Mouse (Mus musculus): Measurements from ENCODE around the gene Gbf1. TPM values are rescaled to one million over a fixed set of nuclear protein-coding genes. Genes with fewer than 3 reads are reported as not detected.

Gene Gbf1
- total and polyA plus RNA-seq, 3 experiments, result 8.6 to 26.1 (median 18.7) TPM

- Histone ChIP-seq H3K27ac (ENCODE audit: insufficient read depth, low read depth) (no peak overlapping the region), H3K79me2 (replicated peaks; ENCODE audit: control insufficient read depth, extremely low read depth, insufficient read depth, poor library complexity, severe bottlenecking) (0 out of 2 replicates have a peak, but pooled peaks cover 3% of the 10 kb centered on the region), H3K27me3 (replicated peaks) (no peaks in the 10 kb centered on the region), H3K4me2 (ENCODE audit: insufficient read depth, low read depth, poor library complexity, severe bottlenecking) (no peak overlapping the region), H3K36me3 (replicated peaks in 1 of 2; ENCODE audit: control insufficient read depth in 1 of 2, insufficient read depth in 1 of 2, low read length in 1 of 2) (peaks cover 2 to 18% of the 10 kb centered on the region in 2 experiments), H3K9me3 (replicated peaks; ENCODE audit: low read length) (no peaks in the 10 kb centered on the region), H3K4me1 (ENCODE audit: control insufficient read depth in 1 of 2, insufficient read depth in 2 of 2) (peaks cover 4 to 20% of the 10 kb centered on the region in 2 experiments; a peak in 2 of 4 replicates), H3K4me3 (replicated peaks in 1 of 3; ENCODE audit: low read depth in 2 of 3, low read length in 2 of 3, poor library complexity in 1 of 3) (no peak overlapping the region), H3K9ac (ENCODE audit: insufficient read depth, low read depth) (no peak overlapping the region)
- dilution Hi-C loops (cut with MboI; ENCODE audit: extremely low pct_ligation_motif_present, extremely low pct_unique_long_range_greater_than_20kb, low sequenced_read_pairs), result no loop called here
- DNase-seq (ENCODE audit: extremely low read depth), result no peak
- in situ Hi-C loops (cut with MboI; ENCODE audit: low pct_ligation_motif_present, low pct_unique_long_range_greater_than_20kb, low sequenced_read_pairs), result no loop called here
- no peak for TF ChIP-seq TBP (conservative IDR thresholded peaks at IDR 0.05; ENCODE audit: low read depth, low read length)
- TF ChIP-seq MEF2A (IDR thresholded peaks at IDR 0.05; ENCODE audit: borderline replicate concordance, low read depth, low read length), result no peak
- no peak for TF ChIP-seq ZNF384 (IDR thresholded peaks at IDR 0.05; ENCODE audit: low read depth, low read length)
- 0 out of 2 replicates have a peak, but pooled peaks have one; percentile 15 for TF ChIP-seq ETS1 (conservative IDR thresholded peaks at IDR 0.05; ENCODE audit: low read depth, low read length)
These were observed 34.9 kb downstream of the Gbf1 start for GRCm38 (mm10) chr19:46187203-46187602.

GRCm38 (mm10) chr19:46198293-46198692 lies 46.0 kb downstream of the Gbf1 start:
- no peak for DNase-seq (ENCODE audit: extremely low read depth)
- Histone ChIP-seq H3K9me3 (replicated peaks; ENCODE audit: low read length) (no peaks in the 10 kb centered on the region), H3K79me2 (replicated peaks; ENCODE audit: control insufficient read depth, extremely low read depth, insufficient read depth, poor library complexity, severe bottlenecking) (no peaks in the 10 kb centered on the region), H3K4me1 (ENCODE audit: control insufficient read depth in 1 of 2, insufficient read depth in 2 of 2) (peaks cover 0 to 34% of the 10 kb centered on the region in 2 experiments; a peak in 2 of 4 replicates), H3K4me2 (ENCODE audit: insufficient read depth, low read depth, poor library complexity, severe bottlenecking) (no peak overlapping the region), H3K4me3 (replicated peaks in 1 of 3; ENCODE audit: low read depth in 2 of 3, low read length in 2 of 3, poor library complexity in 1 of 3) (no peak overlapping the region), H3K36me3 (replicated peaks in 1 of 2; ENCODE audit: control insufficient read depth in 1 of 2, insufficient read depth in 1 of 2, low read length in 1 of 2) (peaks cover 0 to 9% of the 10 kb centered on the region in 2 experiments), H3K27ac (ENCODE audit: insufficient read depth, low read depth) (no peak overlapping the region), H3K27me3 (replicated peaks) (no peaks in the 10 kb centered on the region), H3K9ac (ENCODE audit: insufficient read depth, low read depth) (no peak overlapping the region)
- in situ Hi-C loops (cut with MboI; ENCODE audit: low pct_ligation_motif_present, low pct_unique_long_range_greater_than_20kb, low sequenced_read_pairs), result no loop called here
- TF ChIP-seq IRF4 (IDR thresholded peaks at IDR 0.05; ENCODE audit: low read depth, low read length), result no peak
- TF ChIP-seq BHLHE40 (IDR thresholded peaks at IDR 0.05; ENCODE audit: low read depth, low read length), result no peak
- no peak for TF ChIP-seq ELF1 (IDR thresholded peaks at IDR 0.05; ENCODE audit: low read depth, low read length)
- no peak for TF ChIP-seq JUND (conservative IDR thresholded peaks at IDR 0.05; ENCODE audit: low read depth, low read length)
- no peak for TF ChIP-seq GABPA (IDR thresholded peaks at IDR 0.05; ENCODE audit: insufficient replicate concordance, low read depth, low read length)
- no peak for TF ChIP-seq MXI1 (IDR thresholded peaks at IDR 0.05; ENCODE audit: low read depth, low read length)
- no peak for TF ChIP-seq ZMIZ1 (IDR thresholded peaks at IDR 0.05; ENCODE audit: low read depth, low read length)
- TF ChIP-seq TCF12 (IDR thresholded peaks at IDR 0.05; ENCODE audit: low read depth, low read length), result no peak
- TF ChIP-seq UBTF (IDR thresholded peaks at IDR 0.05; ENCODE audit: low read depth, low read length), result no peak
- TF ChIP-seq RCOR1 (conservative IDR thresholded peaks at IDR 0.05; ENCODE audit: low read depth, low read length), result no peak
- no peak for TF ChIP-seq USF2 (conservative IDR thresholded peaks at IDR 0.05; ENCODE audit: low read depth, low read length)
- TF ChIP-seq CHD1 (IDR thresholded peaks at IDR 0.05; ENCODE audit: low read depth, low read length), result no peak
- TF ChIP-seq SMC3 (IDR thresholded peaks at IDR 0.05; ENCODE audit: low read depth, low read length), result no peak
- no peak for TF ChIP-seq TBP (conservative IDR thresholded peaks at IDR 0.05; ENCODE audit: low read depth, low read length)
- TF ChIP-seq ZNF384 (IDR thresholded peaks at IDR 0.05; ENCODE audit: low read depth, low read length), result no peak
- TF ChIP-seq CTCF (conservative IDR thresholded peaks at IDR 0.05 in 1 of 2, IDR thresholded peaks at IDR 0.05 in 1 of 2; ENCODE audit: low read depth in 2 of 2, low read length in 2 of 2), result no peak
- dilution Hi-C loops (cut with MboI; ENCODE audit: extremely low pct_ligation_motif_present, extremely low pct_unique_long_range_greater_than_20kb, low sequenced_read_pairs), result no loop called here
